Mouse (Mus musculus): Measurements from ENCODE around the gene Epb41l1. TPM values are rescaled to one million over a fixed set of nuclear protein-coding genes. Genes with fewer than 3 reads are reported as not detected.

The Epb41l1 gene
- polyA plus RNA-seq, 1 experiment from 2014 or later, result 4.2 TPM

DNA sequence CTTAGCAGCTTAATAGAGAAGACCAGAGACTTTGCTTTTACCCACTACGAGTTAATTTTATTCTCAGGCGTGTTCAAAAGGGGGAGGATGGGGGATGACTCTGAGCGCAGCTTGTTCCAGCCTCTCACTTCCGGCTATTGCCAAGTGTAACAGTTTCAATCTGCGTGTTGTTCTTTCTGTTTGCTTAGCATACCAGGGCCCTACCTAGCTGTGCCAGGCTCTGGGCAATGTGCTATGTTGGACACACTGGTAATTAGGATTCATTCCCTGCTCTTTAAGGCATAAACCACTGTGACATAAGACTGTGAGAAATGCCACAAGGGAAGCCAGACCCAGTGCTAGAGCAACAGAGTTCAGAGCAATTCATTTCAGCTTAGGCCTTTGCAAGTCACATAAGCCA is 142.8 kb downstream of the Epb41l1 start:
- DNase-seq (ENCODE audit: low spot score) (no peak), ATAC-seq (replicated peaks; ENCODE audit: low FRiP score, low TSS enrichment, low read depth) (no peak)
- no peaks in the 10 kb centered on the region for H3K27me3 ChIP-seq (replicated peaks; ENCODE audit: control insufficient read depth, insufficient read depth, low read length)
- no peak overlapping the region for H3K27ac ChIP-seq (ENCODE audit: low read depth)
- 86% methylated on average over 5 of the region's 5 CpGs for whole genome bisulfite sequencing
- no peak overlapping the region for H3K4me3 ChIP-seq (ENCODE audit: low read depth, low read length)
- no peak overlapping the region for H3K9ac ChIP-seq (ENCODE audit: low read length)
- no peak overlapping the region for H3K4me2 ChIP-seq (ENCODE audit: low read length)
- H3K4me1 ChIP-seq (replicated peaks; ENCODE audit: control insufficient read depth, insufficient read depth, low read length), result no peaks in the 10 kb centered on the region
- H3K36me3 ChIP-seq (ENCODE audit: control insufficient read depth, insufficient read depth, low read length), result peaks cover 58% of the 10 kb centered on the region
- no peaks in the 10 kb centered on the region for H3K9me3 ChIP-seq (ENCODE audit: control insufficient read depth, low read length)

DNA sequence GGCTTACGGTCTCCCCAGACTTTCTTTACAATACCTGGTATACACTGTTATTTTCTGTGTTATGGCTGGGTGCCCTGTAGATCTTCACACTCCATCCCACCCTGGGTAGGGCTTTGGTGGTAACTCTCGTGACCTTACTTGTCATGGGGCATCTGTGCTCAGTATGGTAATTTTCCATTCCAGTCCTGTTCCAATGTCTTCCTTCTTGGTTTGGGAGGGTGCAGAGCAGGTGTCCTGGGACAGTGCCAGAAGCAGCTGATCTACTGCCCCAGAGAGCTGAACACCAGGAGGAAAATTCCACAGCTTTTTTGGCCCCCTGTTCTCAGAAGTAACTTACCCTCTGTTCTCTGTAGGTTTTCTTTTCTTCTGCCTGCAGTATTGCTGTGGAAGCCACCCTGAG is 145.8 kb downstream of the Epb41l1 start:
- Histone ChIP-seq H3K4me2 (ENCODE audit: low read length) (no peak overlapping the region), H3K27ac (ENCODE audit: low read depth) (no peak overlapping the region), H3K9me3 (ENCODE audit: control insufficient read depth, low read length) (no peaks in the 10 kb centered on the region), H3K27me3 (replicated peaks; ENCODE audit: control insufficient read depth, insufficient read depth, low read length) (no peaks in the 10 kb centered on the region), H3K4me3 (ENCODE audit: low read depth, low read length) (no peak overlapping the region), H3K36me3 (ENCODE audit: control insufficient read depth, insufficient read depth, low read length) (peaks cover 47% of the 10 kb centered on the region), H3K9ac (ENCODE audit: low read length) (no peak overlapping the region), H3K4me1 (replicated peaks; ENCODE audit: control insufficient read depth, insufficient read depth, low read length) (no peaks in the 10 kb centered on the region)
- WGBS, result 82% methylated on average over 2 of the region's 2 CpGs
- ATAC-seq (replicated peaks; ENCODE audit: low FRiP score, low TSS enrichment, low read depth) (no peak), DNase-seq (ENCODE audit: low spot score) (no peak)

- no peaks in the 10 kb centered on the region for H3K4me1 ChIP-seq (replicated peaks; ENCODE audit: control insufficient read depth, insufficient read depth, low read length)
- H3K36me3 ChIP-seq (ENCODE audit: control insufficient read depth, insufficient read depth, low read length), result peaks cover 38% of the 10 kb centered on the region
- no peak overlapping the region for H3K4me2 ChIP-seq (ENCODE audit: low read length)
- no peak for ATAC-seq (replicated peaks; ENCODE audit: low FRiP score, low TSS enrichment, low read depth)
- H3K9ac ChIP-seq (ENCODE audit: low read length), result no peak overlapping the region
- no peak for DNase-seq (ENCODE audit: low spot score)
- 82% methylated on average over 7 of the region's 7 CpGs for WGBS
- H3K9me3 ChIP-seq (ENCODE audit: control insufficient read depth, low read length), result no peaks in the 10 kb centered on the region
- H3K27me3 ChIP-seq (replicated peaks; ENCODE audit: control insufficient read depth, insufficient read depth, low read length), result no peaks in the 10 kb centered on the region
- H3K4me3 ChIP-seq (ENCODE audit: low read depth, low read length), result no peak overlapping the region
- no peak overlapping the region for H3K27ac ChIP-seq (ENCODE audit: low read depth)
Measured at GRCm38 (mm10) chr2:156568647-156569046, 147.9 kb downstream of the Epb41l1 start.

GRCm38 (mm10) chr2:156569261-156569660 is 148.6 kb downstream of the Epb41l1 start:
- no peak for DNase-seq (ENCODE audit: low spot score)
- WGBS, result 93% methylated on average over 3 of the region's 3 CpGs

DNA sequence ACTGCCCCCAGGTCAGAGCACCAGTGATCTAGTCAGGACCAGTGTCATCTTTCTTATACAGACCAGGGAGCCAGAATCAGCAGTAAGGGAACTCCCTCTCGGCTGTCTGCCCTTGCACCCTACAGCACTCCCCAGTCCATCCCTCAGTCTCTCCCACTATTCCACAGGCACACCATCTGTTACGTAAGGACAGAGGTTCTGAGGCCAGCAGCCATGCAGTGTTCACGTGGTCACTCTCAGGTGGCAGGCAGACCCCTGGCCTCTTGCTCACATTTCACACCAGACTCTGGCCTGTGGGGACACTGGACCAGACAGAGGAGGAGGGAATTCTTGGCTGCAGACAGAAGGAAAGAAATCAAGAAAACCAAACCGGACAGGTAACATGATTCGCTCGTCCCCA is 150.8 kb downstream of the Epb41l1 start:
- no peaks in the 10 kb centered on the region for H3K4me1 ChIP-seq (replicated peaks; ENCODE audit: control insufficient read depth, insufficient read depth, low read length)
- no peaks in the 10 kb centered on the region for H3K27me3 ChIP-seq (replicated peaks; ENCODE audit: control insufficient read depth, insufficient read depth, low read length)
- no peaks in the 10 kb centered on the region for H3K9me3 ChIP-seq (ENCODE audit: control insufficient read depth, low read length)
- DNase-seq (ENCODE audit: low spot score), result no peak
- no peak for ATAC-seq (replicated peaks; ENCODE audit: low FRiP score, low TSS enrichment, low read depth)
- no peak overlapping the region for H3K9ac ChIP-seq (ENCODE audit: low read length)
- no peak overlapping the region for H3K4me3 ChIP-seq (ENCODE audit: low read depth, low read length)
- H3K27ac ChIP-seq (ENCODE audit: low read depth), result no peak overlapping the region
- H3K4me2 ChIP-seq (ENCODE audit: low read length), result no peak overlapping the region
- H3K36me3 ChIP-seq (ENCODE audit: control insufficient read depth, insufficient read depth, low read length), result peaks cover 28% of the 10 kb centered on the region
- 72% methylated on average over 6 of the region's 6 CpGs for WGBS

More at GRCm38 (mm10) chr2:156569261-156569660, 148.6 kb downstream of the Epb41l1 start:
- Histone ChIP-seq H3K4me1 (replicated peaks; ENCODE audit: control insufficient read depth, insufficient read depth, low read length) (no peaks in the 10 kb centered on the region), H3K9ac (ENCODE audit: low read length) (no peak overlapping the region), H3K9me3 (ENCODE audit: control insufficient read depth, low read length) (no peaks in the 10 kb centered on the region), H3K27me3 (replicated peaks; ENCODE audit: control insufficient read depth, insufficient read depth, low read length) (no peaks in the 10 kb centered on the region), H3K36me3 (ENCODE audit: control insufficient read depth, insufficient read depth, low read length) (peaks cover 37% of the 10 kb centered on the region), H3K4me3 (ENCODE audit: low read depth, low read length) (no peak overlapping the region), H3K4me2 (ENCODE audit: low read length) (no peak overlapping the region), H3K27ac (ENCODE audit: low read depth) (no peak overlapping the region)
- no peak for ATAC-seq (replicated peaks; ENCODE audit: low FRiP score, low TSS enrichment, low read depth)

DNA sequence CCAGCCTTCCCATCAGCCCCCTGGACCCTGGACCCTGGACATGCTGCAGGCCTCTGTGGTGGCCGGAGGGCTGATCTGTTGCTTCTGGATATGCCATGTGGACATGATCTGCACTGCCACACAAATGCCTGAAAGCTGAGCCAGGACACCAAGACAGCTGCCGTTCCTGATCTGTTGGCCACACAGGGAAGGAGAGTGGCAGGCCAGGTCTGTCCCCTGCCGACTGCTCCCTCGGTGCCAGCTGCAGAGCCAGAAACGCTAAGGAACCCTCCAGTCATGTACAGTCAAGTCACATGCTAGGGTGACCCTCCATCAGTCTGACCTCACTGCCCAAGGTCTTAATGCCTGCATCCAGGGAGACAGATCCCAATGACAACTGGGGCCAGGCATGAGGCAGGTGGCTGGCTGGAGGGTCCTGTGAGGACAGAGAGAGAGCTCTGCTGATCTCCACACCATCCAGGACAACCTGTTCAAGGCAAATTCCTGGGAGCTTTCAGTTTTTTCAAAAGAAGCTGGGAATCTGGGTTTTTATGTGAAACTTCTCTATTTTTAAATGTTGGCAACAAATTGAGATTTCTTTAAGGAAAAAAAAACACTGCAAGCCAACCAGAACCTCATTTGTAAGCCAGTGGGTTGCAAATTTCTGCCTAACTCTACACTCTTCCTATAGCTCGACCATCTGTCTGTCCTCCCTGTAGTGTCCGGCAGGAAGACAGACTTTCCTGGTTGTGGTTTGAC is 156.3 kb downstream of the Epb41l1 start:
- Histone ChIP-seq H3K27ac (ENCODE audit: low read depth) (no peak overlapping the region), H3K36me3 (ENCODE audit: control insufficient read depth, insufficient read depth, low read length) (no peaks in the 10 kb centered on the region), H3K9me3 (ENCODE audit: control insufficient read depth, low read length) (no peaks in the 10 kb centered on the region), H3K4me3 (ENCODE audit: low read depth, low read length) (no peak overlapping the region), H3K9ac (ENCODE audit: low read length) (no peak overlapping the region), H3K27me3 (replicated peaks; ENCODE audit: control insufficient read depth, insufficient read depth, low read length) (no peaks in the 10 kb centered on the region), H3K4me2 (ENCODE audit: low read length) (no peak overlapping the region), H3K4me1 (replicated peaks; ENCODE audit: control insufficient read depth, insufficient read depth, low read length) (no peaks in the 10 kb centered on the region)
- 81% methylated on average over 7 of the region's 7 CpGs for WGBS
- DNase-seq (ENCODE audit: low spot score), result no peak
- ATAC-seq (replicated peaks; ENCODE audit: low FRiP score, low TSS enrichment, low read depth), result no peak

- Histone ChIP-seq H3K4me3 (ENCODE audit: low read depth, low read length) (no peak overlapping the region), H3K9ac (ENCODE audit: low read length) (no peak overlapping the region), H3K27ac (ENCODE audit: low read depth) (no peak overlapping the region), H3K4me1 (replicated peaks; ENCODE audit: control insufficient read depth, insufficient read depth, low read length) (no peaks in the 10 kb centered on the region), H3K27me3 (replicated peaks; ENCODE audit: control insufficient read depth, insufficient read depth, low read length) (no peaks in the 10 kb centered on the region), H3K36me3 (ENCODE audit: control insufficient read depth, insufficient read depth, low read length) (no peaks in the 10 kb centered on the region), H3K4me2 (ENCODE audit: low read length) (no peak overlapping the region), H3K9me3 (ENCODE audit: control insufficient read depth, low read length) (no peaks in the 10 kb centered on the region)
- no peak for ATAC-seq (replicated peaks; ENCODE audit: low FRiP score, low TSS enrichment, low read depth)
- WGBS, result 81% methylated on average over 5 of the region's 5 CpGs
- no peak for DNase-seq (ENCODE audit: low spot score)
Measured at GRCm38 (mm10) chr2:156580507-156580906, 159.8 kb downstream of the Epb41l1 start.

- DNase-seq (ENCODE audit: low spot score) (no peak), ATAC-seq (replicated peaks; ENCODE audit: low FRiP score, low TSS enrichment, low read depth) (no peak)
- Histone ChIP-seq H3K4me2 (ENCODE audit: low read length) (no peak overlapping the region), H3K9ac (ENCODE audit: low read length) (no peak overlapping the region), H3K36me3 (ENCODE audit: control insufficient read depth, insufficient read depth, low read length) (no peaks in the 10 kb centered on the region), H3K4me3 (ENCODE audit: low read depth, low read length) (no peak overlapping the region), H3K4me1 (replicated peaks; ENCODE audit: control insufficient read depth, insufficient read depth, low read length) (no peaks in the 10 kb centered on the region), H3K9me3 (ENCODE audit: control insufficient read depth, low read length) (no peaks in the 10 kb centered on the region), H3K27ac (ENCODE audit: low read depth) (no peak overlapping the region), H3K27me3 (replicated peaks; ENCODE audit: control insufficient read depth, insufficient read depth, low read length) (no peaks in the 10 kb centered on the region)
- 57% methylated on average over 10 of the region's 10 CpGs for WGBS
Measured at GRCm38 (mm10) chr2:156581244-156581643, 160.5 kb downstream of the Epb41l1 start.

GRCm38 (mm10) chr2:156582887-156583286 is 162.2 kb downstream of the Epb41l1 start:
- Histone ChIP-seq H3K4me1 (replicated peaks; ENCODE audit: control insufficient read depth, insufficient read depth, low read length) (no peaks in the 10 kb centered on the region), H3K9ac (ENCODE audit: low read length) (no peak overlapping the region), H3K4me3 (ENCODE audit: low read depth, low read length) (no peak overlapping the region), H3K9me3 (ENCODE audit: control insufficient read depth, low read length) (no peaks in the 10 kb centered on the region), H3K4me2 (ENCODE audit: low read length) (no peak overlapping the region), H3K27me3 (replicated peaks; ENCODE audit: control insufficient read depth, insufficient read depth, low read length) (no peaks in the 10 kb centered on the region), H3K27ac (ENCODE audit: low read depth) (no peak overlapping the region), H3K36me3 (ENCODE audit: control insufficient read depth, insufficient read depth, low read length) (no peaks in the 10 kb centered on the region)
- ATAC-seq (replicated peaks; ENCODE audit: low FRiP score, low TSS enrichment, low read depth) (no peak), DNase-seq (ENCODE audit: low spot score) (no peak)
- 81% methylated on average over 10 of the region's 10 CpGs for WGBS

All from intestine, embryonic 14.5 days (tissue).